Mouse (Mus musculus) left cerebral cortex, postnatal 10 days (tissue): ENCODE measurements at regions not wholly inside any gene's neighbourhood (a gene's known extent, or its start where the extent isn't known, plus 50 kb on each side); places are given as distances from the start of the nearest gene placed in this dataset.
A peak's percentile ranks its signal among the peaks of the same experiment; 100 is the strongest.

ENCODE experiments used
- DNase-seq, 2 experiments: peaks; one replicate each; pipeline ENCODE4 v3.0.0; 2021 to 2022; ENCODE audit warnings: low spot score in 2 of 2, mixed read lengths in 1 of 2; ENCODE audit errors: extremely low spot score in 1 of 2
- intact Hi-C: fragments of 180-260 bp; cut with DNase I; formaldehyde crosslinking; loops from one replicate; pipeline ENCODE4 v1.15.1; 2025

DNA sequence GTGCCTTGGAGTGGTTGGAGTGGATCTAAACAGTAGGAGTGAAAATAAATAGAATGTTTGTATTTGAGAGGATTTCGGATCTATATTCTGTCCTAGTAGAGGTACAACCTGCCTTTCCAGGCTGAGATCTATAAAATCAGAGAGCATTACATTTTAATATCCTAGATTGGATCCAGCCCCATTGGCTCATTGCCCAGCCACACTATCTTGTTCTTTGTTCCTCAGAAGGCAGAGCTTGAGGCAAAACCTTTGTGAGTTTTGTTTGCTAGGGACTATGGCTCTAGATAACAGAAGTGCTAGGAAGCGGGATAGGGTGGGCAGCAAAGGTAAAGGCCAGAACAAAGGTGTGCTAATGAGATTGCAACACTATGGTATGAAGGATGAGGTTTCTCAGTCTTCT lies 78.7 kb upstream of the Cntln start:
- no peak for DNase-seq
- intact Hi-C loops: no loop called here

DNA sequence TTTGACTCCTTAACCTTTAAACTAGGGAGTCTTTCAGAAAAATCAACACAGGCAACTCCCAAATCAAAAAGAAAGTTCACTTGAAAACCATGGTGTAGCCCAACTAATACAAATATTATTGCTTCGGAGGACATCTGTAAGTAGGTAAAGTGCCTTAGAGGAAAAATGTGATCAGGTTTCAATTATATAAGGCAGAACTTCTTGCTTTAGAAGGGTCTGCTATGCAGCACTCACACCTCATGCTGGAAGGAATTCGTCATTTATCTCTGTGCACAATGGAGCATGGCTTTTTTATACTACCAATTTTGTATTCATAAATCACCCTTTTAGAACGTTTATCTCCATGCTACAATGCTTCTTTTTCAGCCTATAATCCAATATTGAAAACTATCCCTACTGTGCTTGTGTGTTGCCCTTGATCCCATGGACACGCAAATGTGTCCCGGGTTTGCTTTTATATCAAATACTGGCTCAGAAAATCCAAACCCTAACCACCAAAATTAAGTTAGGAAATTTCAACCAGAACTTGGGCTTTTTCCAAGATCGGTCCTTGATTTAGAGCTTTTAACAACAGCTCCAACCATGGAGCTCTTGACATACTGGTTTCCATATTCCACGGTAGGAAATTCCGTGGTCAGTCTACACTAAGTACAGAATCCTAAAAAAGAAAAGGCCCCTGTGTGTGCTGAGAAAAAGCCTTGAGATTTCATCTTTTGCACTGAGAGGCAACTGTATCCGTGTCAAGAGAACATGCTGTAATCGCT lies 90.8 kb upstream of the Cntln start:
- no peak for DNase-seq
- intact Hi-C loops: no loop called here

- DNase-seq: peak in 1 of 2 experiments; percentile 46
- intact Hi-C loops: no loop called here
These were observed 97.5 kb upstream of the Cntln start for GRCm38 (mm10) chr4:84786583-84786982.

DNA sequence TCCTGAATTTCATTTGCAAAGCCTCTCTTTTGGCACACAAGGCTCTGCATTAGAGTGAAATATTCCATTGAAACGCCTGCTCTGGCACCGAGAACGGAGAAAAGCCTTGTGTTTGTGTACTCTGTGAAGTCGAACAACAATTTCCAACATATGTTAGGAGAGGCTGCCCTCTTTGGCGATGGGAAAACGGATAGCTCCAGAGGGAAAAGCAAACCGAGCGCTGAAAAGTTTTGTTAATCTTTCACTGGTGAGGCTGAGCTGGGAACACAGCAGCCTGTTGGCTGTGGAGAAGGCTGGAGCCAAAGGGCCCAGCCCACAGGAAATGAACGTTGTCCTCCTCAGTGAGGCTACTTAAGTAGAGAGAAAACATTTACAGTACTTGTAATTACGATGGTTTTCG lies 93.1 kb upstream of the Bnc2 start:
- intact Hi-C loops: no loop called here
- DNase-seq: no peak

- DNase-seq: no peak
- intact Hi-C loops: no loop called here
These were observed 91.8 kb upstream of the Bnc2 start for GRCm38 (mm10) chr4:84766708-84767425.

- intact Hi-C loops: no loop called here
- no peak for DNase-seq
These were observed 82.1 kb upstream of the Bnc2 start for GRCm38 (mm10) chr4:84757172-84757571.

DNA sequence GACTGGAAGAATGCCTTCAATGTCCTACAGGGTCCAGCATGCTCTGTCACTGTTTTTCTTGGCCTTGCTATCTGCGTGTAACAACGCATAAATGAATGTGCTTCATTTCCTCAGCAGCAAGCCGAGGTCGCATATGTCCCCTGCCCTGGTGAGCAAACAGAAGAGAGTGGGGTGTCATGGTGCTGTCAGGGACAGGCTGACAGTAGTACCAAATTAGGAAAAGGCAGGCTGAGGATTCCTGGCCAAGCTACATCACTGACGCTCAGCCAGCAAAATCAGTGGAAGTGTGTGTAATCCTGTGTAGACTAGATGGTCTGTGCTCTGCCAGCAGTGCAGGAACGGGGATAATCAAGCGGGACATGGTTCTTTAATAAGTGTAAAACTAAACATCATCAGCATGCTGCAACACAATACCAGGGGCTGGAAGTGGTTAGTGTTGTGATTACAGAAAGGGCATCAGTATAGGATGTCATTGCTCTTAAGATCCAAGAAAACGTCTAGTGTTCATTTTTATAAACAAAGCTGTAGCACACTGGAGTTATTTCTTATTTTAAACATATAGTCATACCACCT lies 77.6 kb upstream of the Bnc2 start:
- DNase-seq: no peak
- intact Hi-C loops: no loop called here

DNA sequence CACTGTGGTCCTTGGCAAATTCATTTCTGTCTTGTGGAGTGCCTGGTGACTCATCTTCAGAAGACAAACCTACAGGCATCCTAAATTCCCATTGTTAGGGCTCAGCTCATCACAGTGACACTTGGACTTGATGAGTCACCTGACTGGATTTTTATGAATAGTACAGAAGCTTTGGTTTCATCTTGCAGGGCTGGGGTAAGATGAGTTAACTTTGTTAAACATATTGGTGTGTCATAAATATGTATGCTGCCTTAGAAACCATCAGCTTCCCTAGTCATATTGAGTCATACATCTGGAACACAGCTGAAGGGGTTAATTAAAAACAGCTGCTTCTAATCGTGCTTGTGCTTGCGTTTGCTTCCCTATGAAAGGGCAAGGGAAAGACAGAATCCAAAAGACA lies 66.2 kb upstream of the Bnc2 start:
- DNase-seq: no peak
- intact Hi-C loops: no loop called here

GRCm38 (mm10) chr4:84740816-84741215 lies 65.7 kb upstream of the Bnc2 start:
- DNase-seq: no peak
- intact Hi-C loops: no loop called here
